Mouse (Mus musculus) midbrain, embryonic 12.5 days (tissue): ENCODE data around the gene Sprr2e. TPM values are rescaled to one million over a fixed set of nuclear protein-coding genes. Genes with fewer than 3 reads are reported as not detected.

Source experiments
- ATAC-seq: fragments of 200-750 bp; cut with Nextera tagmentation; 2 replicates; pipeline ENCODE4 v1.8.0; 2017; ENCODE audit warnings: low read depth, moderate TSS enrichment, moderate library complexity; ENCODE audit not compliant: low FRiP score
- H3K27ac ChIP-seq: fragments of 300-500 bp; sonication (generic); replicated peaks from 2 replicates; pipeline ENCODE4 v1.5.1; 2016; ENCODE audit warnings: mild to moderate bottlenecking
- H3K27me3 ChIP-seq: fragments of 300-500 bp; sonication (generic); 2 replicates; pipeline ENCODE4 v1.6.1; 2016; ENCODE audit warnings: mild to moderate bottlenecking
- H3K36me3 ChIP-seq: fragments of 300-500 bp; sonication (generic); 2 replicates; pipeline ENCODE4 v1.6.1; 2016
- H3K4me1 ChIP-seq: fragments of 300-500 bp; sonication (generic); 2 replicates; pipeline ENCODE4 v1.6.1; 2016
- H3K4me2 ChIP-seq: fragments of 300-500 bp; sonication (generic); replicated peaks from 2 replicates; pipeline ENCODE4 v1.6.1; 2016; ENCODE audit warnings: mild to moderate bottlenecking, moderate library complexity
- H3K4me3 ChIP-seq: fragments of 300-500 bp; sonication (generic); 2 replicates; pipeline ENCODE4 v1.5.1; 2016; ENCODE audit warnings: mild to moderate bottlenecking
- H3K9ac ChIP-seq: fragments of 300-500 bp; sonication (generic); replicated peaks from 2 replicates; pipeline ENCODE4 v1.6.1; 2016; ENCODE audit warnings: mild to moderate bottlenecking, moderate library complexity
- H3K9me3 ChIP-seq: fragments of 300-500 bp; sonication (generic); 2 replicates; pipeline ENCODE4 v1.6.1; 2016; ENCODE audit warnings: mild to moderate bottlenecking
- WGBS: fragments of 180-500 bp; shearing (Covaris S2); methylation state at CpG from one replicate; pipeline ENCODE4 v1.1.7; 2016; 5-methylcytosine and 5-hydroxymethylcytosine counted together
- polyA plus RNA-seq: library from polyadenylated mRNA; unstranded; fragments of >200 nt; fragmentation: Nextera tagmentation; extraction: Ambion mirVana; gene quantifications from 2 replicates; pipeline ENCODE4 v1.2.1, GENCODE M21; 2016

The Sprr2e gene
- not detected in 2 replicates for polyA plus RNA-seq

GRCm38 (mm10) chr3:92351843-92352242 is at the start of gene Sprr2e:
Gene Sprr2e, plus strand, starts transcription at chr3:92352143.
- 90% methylated on average over 2 of the region's 2 CpGs for WGBS

DNA sequence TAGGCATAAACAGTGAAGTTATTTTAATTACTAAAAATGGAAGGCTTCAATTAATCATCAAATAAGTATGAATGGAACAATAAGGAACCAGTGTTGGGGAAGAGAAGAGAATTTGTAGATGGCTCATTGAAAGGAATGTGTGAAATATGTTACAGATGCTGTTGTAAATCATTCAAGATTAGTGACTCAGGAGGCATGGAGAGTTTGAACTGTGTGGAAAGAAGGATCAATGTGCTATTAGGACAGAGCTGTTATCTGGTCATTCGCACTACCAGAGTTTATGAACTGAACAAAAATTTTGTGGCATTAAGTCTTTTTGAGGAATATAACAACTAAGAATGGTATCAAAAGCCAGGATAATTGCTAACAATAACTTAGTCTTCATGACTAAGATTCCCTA is 44.5 kb upstream of the Sprr2e start:
- Histone ChIP-seq H3K4me3 (no peak overlapping the region), H3K4me1 (no peaks in the 10 kb centered on the region), H3K9ac (no peak overlapping the region), H3K27ac (no peak overlapping the region), H3K36me3 (no peaks in the 10 kb centered on the region), H3K9me3 (no peaks in the 10 kb centered on the region), H3K27me3 (no peaks in the 10 kb centered on the region), H3K4me2 (no peak overlapping the region)
- no peak for ATAC-seq
- 94% methylated on average over 1 of the region's 1 CpGs for WGBS

More at GRCm38 (mm10) chr3:92351843-92352242, at the start of gene Sprr2e:
- no peak within 1 kb of the TSS for H3K4me3 ChIP-seq
- no peak for ATAC-seq
- no peaks in the 10 kb centered on the region for H3K36me3 ChIP-seq
- no peak within 1 kb of the TSS for H3K4me2 ChIP-seq
- H3K9ac ChIP-seq: no peak within 1 kb of the TSS
- no peaks in the 10 kb centered on the region for H3K27me3 ChIP-seq
- H3K27ac ChIP-seq: no peak within 1 kb of the TSS
- H3K9me3 ChIP-seq: no peaks in the 10 kb centered on the region
- no peaks in the 10 kb centered on the region for H3K4me1 ChIP-seq

GRCm38 (mm10) chr3:92316320-92316719 is 35.6 kb upstream of the Sprr2e start, which contains the start of gene Sprr2b:
Gene Sprr2b, plus strand, starts transcription at chr3:92316620.
- 79% methylated on average over 2 of the region's 2 CpGs for WGBS
- Histone ChIP-seq H3K4me2 (no peak within 1 kb of the TSS), H3K27me3 (no peaks in the 10 kb centered on the region), H3K4me3 (no peak within 1 kb of the TSS), H3K9ac (no peak within 1 kb of the TSS), H3K4me1 (no peaks in the 10 kb centered on the region), H3K27ac (no peak within 1 kb of the TSS), H3K36me3 (no peaks in the 10 kb centered on the region), H3K9me3 (no peaks in the 10 kb centered on the region)
- no peak for ATAC-seq

DNA sequence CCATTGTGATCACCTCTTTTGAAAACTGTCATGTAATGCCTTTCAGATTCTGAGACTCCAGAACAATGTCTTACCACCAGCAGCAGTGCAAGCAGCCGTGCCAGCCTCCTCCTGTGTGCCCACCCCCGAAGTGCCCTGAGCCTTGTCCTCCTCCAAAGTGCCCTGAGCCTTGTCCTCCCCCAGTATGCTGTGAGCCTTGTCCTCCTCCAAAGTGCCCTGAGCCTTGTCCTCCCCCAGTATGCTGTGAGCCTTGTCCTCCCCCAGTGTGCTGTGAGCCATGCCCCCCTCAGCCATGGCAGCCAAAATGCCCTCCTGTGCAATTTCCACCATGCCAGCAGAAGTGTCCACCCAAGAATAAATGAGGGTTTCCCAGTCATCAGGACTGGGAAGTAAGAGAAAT is 34.6 kb upstream of the Sprr2e start:
- Histone ChIP-seq H3K4me2 (no peak overlapping the region), H3K4me3 (no peak overlapping the region), H3K9me3 (no peaks in the 10 kb centered on the region), H3K4me1 (no peaks in the 10 kb centered on the region), H3K27me3 (no peaks in the 10 kb centered on the region), H3K36me3 (no peaks in the 10 kb centered on the region), H3K9ac (no peak overlapping the region), H3K27ac (no peak overlapping the region)
- 73% methylated on average over 2 of the region's 2 CpGs for WGBS
- ATAC-seq: no peak

DNA sequence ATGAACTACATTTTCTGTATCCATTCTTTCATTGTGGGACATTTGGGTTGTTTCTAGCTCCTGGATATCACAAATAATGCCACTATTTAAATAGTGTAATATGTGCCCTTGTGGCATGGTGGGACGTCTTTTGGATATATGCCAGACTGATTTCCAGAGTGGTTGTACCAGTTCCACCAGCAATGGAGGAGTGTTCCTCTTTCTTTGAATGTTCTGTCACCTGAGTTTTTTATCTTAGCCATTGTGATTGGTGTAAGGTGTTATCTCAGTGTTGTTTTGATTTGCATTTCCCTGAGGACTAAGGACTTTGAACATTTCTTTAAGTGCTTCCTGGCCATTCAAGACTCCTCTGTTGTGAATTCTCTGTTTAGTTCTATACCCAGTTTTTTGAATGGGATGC is 15.7 kb upstream of the Sprr2e start:
- Histone ChIP-seq H3K4me2 (no peak overlapping the region), H3K27me3 (no peaks in the 10 kb centered on the region), H3K9ac (no peak overlapping the region), H3K4me3 (no peak overlapping the region), H3K36me3 (no peaks in the 10 kb centered on the region), H3K9me3 (no peaks in the 10 kb centered on the region), H3K4me1 (no peaks in the 10 kb centered on the region), H3K27ac (no peak overlapping the region)
- WGBS: 83% methylated on average over 1 of the region's 1 CpGs
- no peak for ATAC-seq

- 93% methylated on average over 5 of the region's 5 CpGs for WGBS
- Histone ChIP-seq H3K36me3 (no peaks in the 10 kb centered on the region), H3K4me2 (no peak within 1 kb of the TSS), H3K27me3 (no peaks in the 10 kb centered on the region), H3K9me3 (no peaks in the 10 kb centered on the region), H3K27ac (no peak within 1 kb of the TSS), H3K4me1 (no peaks in the 10 kb centered on the region), H3K4me3 (no peak within 1 kb of the TSS), H3K9ac (no peak within 1 kb of the TSS)
- no peak for ATAC-seq
Observed at GRCm38 (mm10) chr3:92338840-92339239, 13.1 kb upstream of the Sprr2e start, which contains the start of gene Sprr2d. Gene Sprr2d, plus strand, starts transcription at chr3:92339140.

GRCm38 (mm10) chr3:92361619-92362018 is 9.7 kb downstream of the Sprr2e start:
- no peak overlapping the region for H3K27ac ChIP-seq
- H3K27me3 ChIP-seq: no peaks in the 10 kb centered on the region
- H3K9ac ChIP-seq: no peak overlapping the region
- H3K4me1 ChIP-seq: no peaks in the 10 kb centered on the region
- H3K36me3 ChIP-seq: no peaks in the 10 kb centered on the region
- no peak overlapping the region for H3K4me3 ChIP-seq
- H3K9me3 ChIP-seq: no peaks in the 10 kb centered on the region
- no peak overlapping the region for H3K4me2 ChIP-seq
- ATAC-seq: no peak

- H3K9me3 ChIP-seq: no peaks in the 10 kb centered on the region
- ATAC-seq: no peak
- H3K4me3 ChIP-seq: no peak within 1 kb of the TSS
- WGBS: 63% methylated on average over 3 of the region's 3 CpGs
- H3K36me3 ChIP-seq: no peaks in the 10 kb centered on the region
- no peak within 1 kb of the TSS for H3K27ac ChIP-seq
- H3K9ac ChIP-seq: no peak within 1 kb of the TSS
- no peaks in the 10 kb centered on the region for H3K27me3 ChIP-seq
- no peaks in the 10 kb centered on the region for H3K4me1 ChIP-seq
- H3K4me2 ChIP-seq: no peak within 1 kb of the TSS
Observed at GRCm38 (mm10) chr3:92364887-92365286, 12.9 kb downstream of the Sprr2e start, which contains the start of gene Sprr2f. Gene Sprr2f, plus strand, starts transcription at chr3:92365187.

- H3K9ac ChIP-seq: no peak overlapping the region
- no peaks in the 10 kb centered on the region for H3K9me3 ChIP-seq
- no peaks in the 10 kb centered on the region for H3K27me3 ChIP-seq
- no peaks in the 10 kb centered on the region for H3K36me3 ChIP-seq
- H3K4me3 ChIP-seq: no peak overlapping the region
- no peak for ATAC-seq
- no peak overlapping the region for H3K4me2 ChIP-seq
- H3K27ac ChIP-seq: no peak overlapping the region
- WGBS: 81% methylated on average over 2 of the region's 2 CpGs
- no peaks in the 10 kb centered on the region for H3K4me1 ChIP-seq
Observed at GRCm38 (mm10) chr3:92373613-92374012, 21.7 kb downstream of the Sprr2e start.

- Histone ChIP-seq H3K4me2 (no peak within 1 kb of the TSS), H3K4me3 (no peak within 1 kb of the TSS), H3K27me3 (no peaks in the 10 kb centered on the region), H3K36me3 (no peaks in the 10 kb centered on the region), H3K9ac (no peak within 1 kb of the TSS), H3K27ac (no peak within 1 kb of the TSS), H3K9me3 (no peaks in the 10 kb centered on the region), H3K4me1 (no peaks in the 10 kb centered on the region)
- WGBS: 71% methylated on average over 1 of the region's 1 CpGs
- no peak for ATAC-seq
Observed at GRCm38 (mm10) chr3:92385385-92385784, 33.4 kb downstream of the Sprr2e start, which contains the start of gene Sprr2h. Gene Sprr2h, plus strand, starts transcription at chr3:92385685.

GRCm38 (mm10) chr3:92394301-92394700 is 42.4 kb downstream of the Sprr2e start:
- Histone ChIP-seq H3K36me3 (no peaks in the 10 kb centered on the region), H3K4me1 (no peaks in the 10 kb centered on the region), H3K9ac (no peak overlapping the region), H3K4me3 (no peak overlapping the region), H3K9me3 (no peaks in the 10 kb centered on the region), H3K27me3 (no peaks in the 10 kb centered on the region), H3K27ac (no peak overlapping the region), H3K4me2 (no peak overlapping the region)
- 55% methylated on average over 1 of the region's 1 CpGs for WGBS
- ATAC-seq: no peak
